Mouse (Mus musculus): ENCODE results near the gene H3f3b.
A peak's percentile ranks its signal among the peaks of the same experiment; 100 is the strongest.
"Not testable (repeated sequence)": the region's sequence is repeated elsewhere in the genome, so short reads cannot be mapped to it uniquely, and the experiment has no call there.

The H3f3b gene

GRCm38 (mm10) chr11:116021328-116022220 is 6.2 kb downstream of the H3f3b start:
- DNase-seq (ENCODE audit: low spot score in 2 of 2) = no peak

GRCm38 (mm10) chr11:116020519-116020922 is 7.2 kb downstream of the H3f3b start:
- no peak for DNase-seq (ENCODE audit: low spot score in 2 of 2)

- no peak for DNase-seq (ENCODE audit: low spot score in 2 of 2)
Measured at GRCm38 (mm10) chr11:116019976-116020411, 7.8 kb downstream of the H3f3b start.

GRCm38 (mm10) chr11:116019360-116019791 is 8.4 kb downstream of the H3f3b start:
- no peak for DNase-seq (ENCODE audit: low spot score in 2 of 2)

- DNase-seq (ENCODE audit: low spot score in 2 of 2) = not testable (repeated sequence)
Measured at GRCm38 (mm10) chr11:116018867-116019266, 8.9 kb downstream of the H3f3b start.

GRCm38 (mm10) chr11:116018106-116018505 is 9.7 kb downstream of the H3f3b start:
- DNase-seq (ENCODE audit: low spot score in 2 of 2) = no peak

GRCm38 (mm10) chr11:116014821-116015220 is 12.9 kb downstream of the H3f3b start:
- DNase-seq (ENCODE audit: low spot score in 2 of 2) = no peak

GRCm38 (mm10) chr11:116012262-116012947 is 15.4 kb downstream of the H3f3b start, which contains the start of gene Galk1:
TSS of gene Galk1 (minus strand) at chr11:116012719.
- DNase-seq (ENCODE audit: low spot score in 2 of 2) = peak; percentile 68 to 71

GRCm38 (mm10) chr11:116011529-116012261 is 16.1 kb downstream of the H3f3b start:
- DNase-seq (ENCODE audit: low spot score in 2 of 2) = no peak

GRCm38 (mm10) chr11:116010948-116011347 is 16.8 kb downstream of the H3f3b start:
- no peak for DNase-seq (ENCODE audit: low spot score in 2 of 2)

- no peak for DNase-seq (ENCODE audit: low spot score in 2 of 2)
Measured at GRCm38 (mm10) chr11:116010146-116010545, 17.6 kb downstream of the H3f3b start.

GRCm38 (mm10) chr11:116009661-116010060 is 18.1 kb downstream of the H3f3b start:
- DNase-seq (ENCODE audit: low spot score in 2 of 2) = no peak

GRCm38 (mm10) chr11:116008832-116009375 is 18.9 kb downstream of the H3f3b start:
- no peak for DNase-seq (ENCODE audit: low spot score in 2 of 2)

GRCm38 (mm10) chr11:116008411-116008810 is 19.4 kb downstream of the H3f3b start:
- no peak for DNase-seq (ENCODE audit: low spot score in 2 of 2)

GRCm38 (mm10) chr11:116007095-116007850 is 20.5 kb downstream of the H3f3b start:
- DNase-seq (ENCODE audit: low spot score in 2 of 2) = no peak

- DNase-seq (ENCODE audit: low spot score in 2 of 2) = no peak
Measured at GRCm38 (mm10) chr11:116005701-116006419, 21.9 kb downstream of the H3f3b start.

- peak in 1 of 2 experiments; percentile 48 for DNase-seq (ENCODE audit: low spot score in 2 of 2)
Measured at GRCm38 (mm10) chr11:116004840-116005700, 22.7 kb downstream of the H3f3b start.

GRCm38 (mm10) chr11:116004186-116004823 is 23.5 kb downstream of the H3f3b start:
- no peak for DNase-seq (ENCODE audit: low spot score in 2 of 2)

GRCm38 (mm10) chr11:116002894-116003293 is 24.9 kb downstream of the H3f3b start:
- no peak for DNase-seq (ENCODE audit: low spot score in 2 of 2)
